Mouse (Mus musculus): ENCODE measurements at regions not wholly inside any gene's neighbourhood (a gene's known extent, or its start where the extent isn't known, plus 50 kb on each side); places are given as distances from the start of the nearest gene placed in this dataset.

GRCm38 (mm10) chr6:103312149-103312548, 198.2 kb upstream of the Chl1 start:
- DNase-seq (ENCODE audit: low read depth, low spot score): no peak

- no peak for DNase-seq (ENCODE audit: low read depth, low spot score)
Observed at GRCm38 (mm10) chr6:103312935-103313334, 197.5 kb upstream of the Chl1 start.

- no peak for DNase-seq (ENCODE audit: low read depth, low spot score)
Observed at GRCm38 (mm10) chr6:103318081-103318480, 192.3 kb upstream of the Chl1 start.

- DNase-seq (ENCODE audit: low read depth, low spot score): no peak
Observed at GRCm38 (mm10) chr6:103318677-103319359, 191.6 kb upstream of the Chl1 start.

- DNase-seq (ENCODE audit: low read depth, low spot score): no peak
Observed at GRCm38 (mm10) chr6:103319964-103320363, 190.4 kb upstream of the Chl1 start.

GRCm38 (mm10) chr6:103320550-103320949, 189.8 kb upstream of the Chl1 start:
- no peak for DNase-seq (ENCODE audit: low read depth, low spot score)

GRCm38 (mm10) chr6:103321058-103321457, 189.3 kb upstream of the Chl1 start:
- no peak for DNase-seq (ENCODE audit: low read depth, low spot score)

GRCm38 (mm10) chr6:103322442-103322841, 187.9 kb upstream of the Chl1 start:
- no peak for DNase-seq (ENCODE audit: low read depth, low spot score)

- DNase-seq (ENCODE audit: low read depth, low spot score): no peak
Observed at GRCm38 (mm10) chr6:103335683-103336082, 174.7 kb upstream of the Chl1 start.

- no peak for DNase-seq (ENCODE audit: low read depth, low spot score)
Observed at GRCm38 (mm10) chr6:103339961-103340732, 170.2 kb upstream of the Chl1 start.

- no peak for DNase-seq (ENCODE audit: low read depth, low spot score)
Observed at GRCm38 (mm10) chr6:103343515-103343914, 166.9 kb upstream of the Chl1 start.

GRCm38 (mm10) chr6:103344413-103344812, 166.0 kb upstream of the Chl1 start:
- DNase-seq (ENCODE audit: low read depth, low spot score): no peak

- DNase-seq (ENCODE audit: low read depth, low spot score): no peak
Observed at GRCm38 (mm10) chr6:103345195-103345594, 165.2 kb upstream of the Chl1 start.

GRCm38 (mm10) chr6:103352405-103353124, 157.8 kb upstream of the Chl1 start:
- no peak for DNase-seq (ENCODE audit: low read depth, low spot score)

GRCm38 (mm10) chr6:103353346-103353745, 157.0 kb upstream of the Chl1 start:
- no peak for DNase-seq (ENCODE audit: low read depth, low spot score)

GRCm38 (mm10) chr6:103366782-103367491, 143.4 kb upstream of the Chl1 start:
- DNase-seq (ENCODE audit: low read depth, low spot score): no peak

GRCm38 (mm10) chr6:103374956-103375355, 135.4 kb upstream of the Chl1 start:
- DNase-seq (ENCODE audit: low read depth, low spot score): no peak

GRCm38 (mm10) chr6:103377277-103377676, 133.1 kb upstream of the Chl1 start:
- DNase-seq (ENCODE audit: low read depth, low spot score): no peak

- no peak for DNase-seq (ENCODE audit: low read depth, low spot score)
Observed at GRCm38 (mm10) chr6:103378047-103378446, 132.3 kb upstream of the Chl1 start.

GRCm38 (mm10) chr6:103381030-103381429, 129.4 kb upstream of the Chl1 start:
- DNase-seq (ENCODE audit: low read depth, low spot score): no peak

GRCm38 (mm10) chr6:103381930-103382329, 128.5 kb upstream of the Chl1 start:
- no peak for DNase-seq (ENCODE audit: low read depth, low spot score)

- DNase-seq (ENCODE audit: low read depth, low spot score): no peak
Observed at GRCm38 (mm10) chr6:103386591-103386990, 123.8 kb upstream of the Chl1 start.

All from retina, adult 2 months (tissue).